Mouse (Mus musculus) stomach, embryonic 15.5 days (tissue): Measurements from ENCODE around the gene Dock8. TPM values are rescaled to one million over a fixed set of nuclear protein-coding genes. Genes with fewer than 3 reads are reported as not detected.
A peak's percentile ranks its signal among the peaks of the same experiment; 100 is the strongest.

Source experiments
- ATAC-seq: fragments of 200-750 bp; cut with Nextera tagmentation; 2 replicates; pipeline ENCODE4 v1.8.0; 2017; ENCODE audit warnings: low read depth, moderate number of reproducible peaks, moderate TSS enrichment; ENCODE audit not compliant: insufficient read depth, low FRiP score
- H3K27ac ChIP-seq: fragments of 300-500 bp; sonication (generic); 2 replicates; pipeline ENCODE4 v1.5.1; 2015; ENCODE audit warnings: mild to moderate bottlenecking, inconsistent platforms
- H3K27me3 ChIP-seq: fragments of 300-500 bp; sonication (generic); replicated peaks from 2 replicates; pipeline ENCODE4 v1.6.1; 2015; ENCODE audit warnings: inconsistent platforms
- H3K36me3 ChIP-seq: fragments of 300-500 bp; sonication (generic); 2 replicates; pipeline ENCODE4 v1.6.1; 2015; ENCODE audit warnings: inconsistent platforms
- H3K4me1 ChIP-seq: fragments of 300-500 bp; sonication (generic); 2 replicates; pipeline ENCODE4 v1.6.1; 2015; ENCODE audit warnings: inconsistent platforms
- H3K4me2 ChIP-seq: fragments of 300-500 bp; sonication (generic); 2 replicates; pipeline ENCODE4 v1.6.1; 2015; ENCODE audit warnings: mild to moderate bottlenecking, inconsistent platforms
- H3K4me3 ChIP-seq: fragments of 300-500 bp; sonication (generic); replicated peaks from 2 replicates; pipeline ENCODE4 v1.5.1; 2015; ENCODE audit warnings: inconsistent platforms
- H3K9ac ChIP-seq: fragments of 300-500 bp; sonication (generic); 2 replicates; pipeline ENCODE4 v1.6.1; 2015; ENCODE audit warnings: inconsistent platforms
- H3K9me3 ChIP-seq: fragments of 300-500 bp; sonication (generic); 2 replicates; pipeline ENCODE4 v1.6.1; 2016; ENCODE audit warnings: inconsistent platforms
- WGBS: fragments of 180-500 bp; shearing (Covaris S2); methylation state at CpG from one replicate; pipeline ENCODE4 v1.1.7; 2015; 5-methylcytosine and 5-hydroxymethylcytosine counted together
- polyA plus RNA-seq: library from polyadenylated mRNA; unstranded; fragments of >200 nt; fragmentation: Nextera tagmentation; extraction: Ambion mirVana; gene quantifications from 2 replicates; pipeline ENCODE4 v1.2.1, GENCODE M21; 2015

The Dock8 gene
- polyA plus RNA-seq, 1 experiment from 2014 or later, result 6.0 TPM

GRCm38 (mm10) chr19:25072521-25072920, 73.2 kb downstream of the Dock8 start:
- Histone ChIP-seq H3K4me1 (no peaks in the 10 kb centered on the region), H3K9me3 (no peaks in the 10 kb centered on the region), H3K4me2 (no peak overlapping the region), H3K36me3 (no peaks in the 10 kb centered on the region), H3K4me3 (no peak overlapping the region), H3K27ac (no peak overlapping the region), H3K9ac (no peak overlapping the region), H3K27me3 (no peaks in the 10 kb centered on the region)
- 84% methylated on average over 9 of the region's 9 CpGs for WGBS
- no peak for ATAC-seq

DNA sequence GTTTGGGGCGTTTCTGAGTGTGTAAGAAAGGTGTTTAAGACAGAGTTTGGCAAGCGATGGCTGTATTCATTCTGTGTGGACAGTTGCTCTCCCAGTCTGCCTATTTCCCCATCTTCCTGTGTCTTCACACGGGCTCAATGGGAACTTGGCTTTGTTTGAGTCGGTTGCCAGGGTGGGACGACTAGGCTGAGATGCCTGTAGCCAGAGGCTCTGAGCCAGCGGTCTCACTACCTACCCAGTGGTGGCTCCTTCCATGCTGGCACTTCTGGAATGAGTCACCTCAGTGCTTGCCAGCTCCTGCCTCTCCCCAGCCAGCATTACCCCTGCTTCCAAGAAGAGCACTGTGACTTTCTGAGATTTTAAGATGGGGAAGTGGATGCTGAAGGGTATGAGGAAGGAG, 75.4 kb downstream of the Dock8 start:
- no peak overlapping the region for H3K4me2 ChIP-seq
- no peaks in the 10 kb centered on the region for H3K27me3 ChIP-seq
- H3K4me1 ChIP-seq, result no peaks in the 10 kb centered on the region
- no peak overlapping the region for H3K9ac ChIP-seq
- no peak for ATAC-seq
- WGBS, result 72% methylated on average over 6 of the region's 6 CpGs
- H3K27ac ChIP-seq, result no peak overlapping the region
- no peak overlapping the region for H3K4me3 ChIP-seq
- no peaks in the 10 kb centered on the region for H3K36me3 ChIP-seq
- no peaks in the 10 kb centered on the region for H3K9me3 ChIP-seq

DNA sequence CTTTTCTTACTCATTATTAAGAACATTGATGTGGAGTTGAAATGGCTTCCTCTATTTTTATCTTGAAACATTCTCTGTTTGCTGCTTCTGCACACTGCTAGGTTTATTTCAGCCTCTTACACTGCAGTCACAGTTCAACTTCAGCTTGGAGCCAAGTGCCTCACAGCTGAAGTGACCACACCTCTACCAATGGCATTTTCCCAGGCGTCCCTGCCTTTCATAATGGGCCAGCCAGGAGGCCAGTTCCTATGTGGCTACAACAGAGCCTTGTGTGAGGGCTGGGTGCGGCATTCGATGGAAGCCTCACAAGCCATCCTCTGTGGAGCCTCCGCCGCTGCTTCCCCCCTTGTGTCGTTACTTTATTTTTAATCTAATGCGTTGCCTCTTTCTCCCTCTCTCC, 78.3 kb downstream of the Dock8 start:
- WGBS, result 64% methylated on average over 7 of the region's 7 CpGs
- Histone ChIP-seq H3K27ac (no peak overlapping the region), H3K9me3 (no peaks in the 10 kb centered on the region), H3K9ac (no peak overlapping the region), H3K4me2 (no peak overlapping the region), H3K27me3 (no peaks in the 10 kb centered on the region), H3K36me3 (no peaks in the 10 kb centered on the region), H3K4me3 (no peak overlapping the region), H3K4me1 (no peaks in the 10 kb centered on the region)
- no peak for ATAC-seq

DNA sequence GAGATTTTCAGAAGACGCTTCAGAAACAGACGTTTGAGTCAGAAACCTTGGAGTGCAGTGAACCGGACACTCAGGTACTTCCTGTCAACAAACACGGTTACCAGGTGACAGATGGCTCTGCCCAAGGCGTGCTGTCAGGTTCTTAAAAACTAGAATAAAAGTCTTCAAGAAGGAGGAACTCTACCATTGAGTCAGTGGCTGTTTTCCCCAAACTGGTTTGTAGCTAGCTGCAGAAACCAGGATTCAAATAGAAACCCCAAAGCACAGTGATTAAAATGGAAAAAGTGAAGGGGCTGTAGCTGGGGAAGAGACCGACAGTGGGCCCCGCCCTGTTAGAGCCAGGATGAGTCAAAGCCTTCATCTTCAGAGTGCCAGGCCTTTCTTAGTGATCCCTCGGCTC, 78.8 kb downstream of the Dock8 start:
- H3K27me3 ChIP-seq, result no peaks in the 10 kb centered on the region
- no peaks in the 10 kb centered on the region for H3K36me3 ChIP-seq
- H3K4me2 ChIP-seq, result no peak overlapping the region
- ATAC-seq, result no peak
- H3K27ac ChIP-seq, result no peak overlapping the region
- no peaks in the 10 kb centered on the region for H3K9me3 ChIP-seq
- no peak overlapping the region for H3K9ac ChIP-seq
- 62% methylated on average over 8 of the region's 8 CpGs for WGBS
- H3K4me1 ChIP-seq, result no peaks in the 10 kb centered on the region
- H3K4me3 ChIP-seq, result no peak overlapping the region

- Histone ChIP-seq H3K9ac (no peak overlapping the region), H3K4me3 (no peak overlapping the region), H3K4me1 (no peaks in the 10 kb centered on the region), H3K27ac (no peak overlapping the region), H3K27me3 (no peaks in the 10 kb centered on the region), H3K4me2 (no peak overlapping the region), H3K9me3 (no peaks in the 10 kb centered on the region), H3K36me3 (no peaks in the 10 kb centered on the region)
- 77% methylated on average over 5 of the region's 5 CpGs for WGBS
- no peak for ATAC-seq
Measured at GRCm38 (mm10) chr19:25080166-25080565, 80.8 kb downstream of the Dock8 start.

DNA sequence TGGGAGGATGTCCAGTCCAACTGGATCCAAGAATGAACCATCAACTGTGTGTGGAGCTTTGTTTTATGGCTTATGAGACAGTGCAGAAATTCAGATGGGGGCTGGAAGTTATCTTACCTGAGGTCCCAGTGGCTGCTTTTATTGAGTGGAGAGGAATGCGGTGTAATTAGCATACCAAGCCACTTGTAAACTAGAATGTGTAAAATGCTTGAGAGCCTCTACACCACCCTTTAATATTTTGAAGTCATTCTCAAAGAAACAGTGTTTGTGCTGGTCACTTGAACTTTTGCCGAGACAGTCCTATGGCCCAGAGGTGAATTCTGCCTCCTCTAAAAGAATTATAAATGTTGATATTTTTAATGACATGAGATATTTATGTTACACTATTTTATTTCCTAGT, 83.5 kb downstream of the Dock8 start:
- H3K4me3 ChIP-seq, result no peak overlapping the region
- H3K9me3 ChIP-seq, result no peaks in the 10 kb centered on the region
- H3K4me1 ChIP-seq, result no peaks in the 10 kb centered on the region
- WGBS, result 80% methylated on average over 2 of the region's 2 CpGs
- no peak for ATAC-seq
- no peak overlapping the region for H3K4me2 ChIP-seq
- no peak overlapping the region for H3K9ac ChIP-seq
- no peaks in the 10 kb centered on the region for H3K36me3 ChIP-seq
- H3K27ac ChIP-seq, result no peak overlapping the region
- H3K27me3 ChIP-seq, result no peaks in the 10 kb centered on the region

- Histone ChIP-seq H3K4me1 (no peaks in the 10 kb centered on the region), H3K27ac (no peak overlapping the region), H3K4me3 (no peak overlapping the region), H3K4me2 (no peak overlapping the region), H3K9ac (no peak overlapping the region), H3K9me3 (no peaks in the 10 kb centered on the region), H3K27me3 (no peaks in the 10 kb centered on the region), H3K36me3 (no peaks in the 10 kb centered on the region)
- 53% methylated on average over 7 of the region's 7 CpGs for WGBS
- no peak for ATAC-seq
Measured at GRCm38 (mm10) chr19:25087181-25087580, 87.8 kb downstream of the Dock8 start.

- ATAC-seq, result no peak
- no peaks in the 10 kb centered on the region for H3K4me1 ChIP-seq
- no peaks in the 10 kb centered on the region for H3K27me3 ChIP-seq
- no peak overlapping the region for H3K9ac ChIP-seq
- 84% methylated on average over 7 of the region's 7 CpGs for WGBS
- H3K36me3 ChIP-seq, result no peaks in the 10 kb centered on the region
- H3K27ac ChIP-seq, result no peak overlapping the region
- H3K4me3 ChIP-seq, result no peak overlapping the region
- no peaks in the 10 kb centered on the region for H3K9me3 ChIP-seq
- H3K4me2 ChIP-seq, result no peak overlapping the region
Measured at GRCm38 (mm10) chr19:25089746-25090145, 90.4 kb downstream of the Dock8 start.

DNA sequence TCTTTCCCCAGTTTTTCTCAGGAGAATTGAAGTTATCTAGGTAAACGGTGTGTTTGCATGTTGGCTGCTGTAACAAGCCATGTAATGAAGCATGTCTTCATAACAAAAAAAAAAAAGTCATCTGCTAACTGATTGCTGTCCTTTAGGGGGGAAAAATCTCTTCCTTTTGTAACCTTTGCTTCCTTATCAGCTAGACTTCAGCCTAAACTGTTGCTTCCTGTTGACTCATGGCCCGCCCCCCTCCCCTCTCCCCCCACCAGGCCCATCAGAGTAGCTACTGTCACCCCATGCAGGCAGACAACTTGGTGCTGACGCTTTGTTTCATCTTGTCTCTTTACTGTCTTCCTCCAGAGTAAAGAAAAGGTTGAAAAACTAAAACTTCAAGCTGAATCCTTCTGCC, 95.8 kb downstream of the Dock8 start:
- H3K9ac ChIP-seq, result no peak overlapping the region
- no peaks in the 10 kb centered on the region for H3K27me3 ChIP-seq
- no peak for ATAC-seq
- 43% methylated on average over 3 of the region's 3 CpGs for WGBS
- H3K4me2 ChIP-seq, result no peak overlapping the region
- no peaks in the 10 kb centered on the region; the same call in 1 of the 2 replicates for H3K4me1 ChIP-seq
- H3K36me3 ChIP-seq, result no peaks in the 10 kb centered on the region
- no peak overlapping the region for H3K4me3 ChIP-seq
- no peaks in the 10 kb centered on the region for H3K9me3 ChIP-seq
- H3K27ac ChIP-seq, result no peak overlapping the region

GRCm38 (mm10) chr19:25096316-25096715, 97.0 kb downstream of the Dock8 start:
- H3K9me3 ChIP-seq, result no peaks in the 10 kb centered on the region
- ATAC-seq, result no peak
- H3K36me3 ChIP-seq, result no peaks in the 10 kb centered on the region
- H3K27ac ChIP-seq, result no peak overlapping the region
- no peak overlapping the region for H3K4me2 ChIP-seq
- WGBS, result 68% methylated on average over 9 of the region's 9 CpGs
- no peak overlapping the region for H3K9ac ChIP-seq
- no peaks in the 10 kb centered on the region for H3K27me3 ChIP-seq
- H3K4me1 ChIP-seq, result no peaks in the 10 kb centered on the region; the same call in 1 of the 2 replicates
- H3K4me3 ChIP-seq, result no peak overlapping the region

DNA sequence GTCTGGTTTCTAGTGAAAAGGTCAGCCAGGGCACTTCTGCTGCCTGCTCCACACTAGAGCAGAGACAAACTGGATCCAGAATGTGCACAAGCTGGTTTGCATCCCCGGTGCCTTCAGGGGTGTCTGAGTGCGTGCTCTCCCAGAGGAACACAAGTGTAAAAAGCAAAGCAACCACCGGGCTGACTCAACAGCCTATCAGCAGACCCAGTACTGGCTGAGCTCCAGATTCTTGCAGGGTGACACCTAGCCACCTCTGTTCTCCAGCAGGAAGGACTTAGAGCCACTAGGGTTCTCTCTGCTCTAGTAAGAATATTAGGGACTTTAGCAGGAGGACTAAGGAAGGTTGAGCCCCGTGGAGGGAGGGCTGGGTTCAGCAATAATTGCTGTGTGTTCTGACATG, 97.7 kb downstream of the Dock8 start:
- no peak overlapping the region for H3K4me2 ChIP-seq
- ATAC-seq, result peak; percentile 63; the same call in 1 of the 2 replicates
- 0 out of 2 replicates have a peak overlapping the region, but pooled peaks have one; percentile 13 for H3K27ac ChIP-seq
- H3K9ac ChIP-seq, result no peak overlapping the region
- H3K9me3 ChIP-seq, result no peaks in the 10 kb centered on the region
- H3K4me1 ChIP-seq, result no peaks in the 10 kb centered on the region; the same call in 1 of the 2 replicates
- no peaks in the 10 kb centered on the region for H3K27me3 ChIP-seq
- no peaks in the 10 kb centered on the region for H3K36me3 ChIP-seq
- no peak overlapping the region for H3K4me3 ChIP-seq
- 38% methylated on average over 4 of the region's 4 CpGs for WGBS

DNA sequence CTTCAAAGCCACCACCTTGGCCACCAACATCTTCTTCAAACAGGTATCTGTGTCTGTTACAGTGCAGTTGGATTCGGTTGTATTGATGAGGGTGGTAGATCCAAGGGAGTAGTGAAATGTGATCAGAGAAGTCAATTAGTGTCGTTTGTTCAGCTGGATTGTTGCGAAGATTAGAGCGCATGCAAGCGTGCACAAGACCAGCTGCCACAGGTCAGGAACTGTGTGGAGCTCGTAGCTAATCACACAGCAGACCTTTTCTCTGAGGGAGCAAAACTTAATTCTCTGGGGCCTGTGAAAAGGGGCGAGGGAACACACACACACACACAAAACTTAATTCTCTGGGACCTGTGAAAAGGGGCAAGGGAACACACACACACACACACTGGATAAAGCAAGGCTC, 98.2 kb downstream of the Dock8 start:
- H3K27me3 ChIP-seq, result no peaks in the 10 kb centered on the region
- ATAC-seq, result 0 out of 2 replicates have a peak, but pooled peaks have one; percentile 35
- 53% methylated on average over 7 of the region's 7 CpGs for WGBS
- H3K27ac ChIP-seq, result no peak overlapping the region
- H3K4me3 ChIP-seq, result no peak overlapping the region
- H3K9ac ChIP-seq, result no peak overlapping the region
- no peaks in the 10 kb centered on the region; the same call in 1 of the 2 replicates for H3K4me1 ChIP-seq
- no peaks in the 10 kb centered on the region for H3K36me3 ChIP-seq
- no peak overlapping the region for H3K4me2 ChIP-seq
- H3K9me3 ChIP-seq, result no peaks in the 10 kb centered on the region

- no peak overlapping the region for H3K9ac ChIP-seq
- H3K4me1 ChIP-seq, result no peaks in the 10 kb centered on the region; the same call in 1 of the 2 replicates
- H3K9me3 ChIP-seq, result no peaks in the 10 kb centered on the region
- no peak for ATAC-seq
- no peak overlapping the region for H3K27ac ChIP-seq
- no peaks in the 10 kb centered on the region for H3K36me3 ChIP-seq
- 58% methylated on average over 3 of the region's 3 CpGs for WGBS
- H3K4me2 ChIP-seq, result no peak overlapping the region
- H3K4me3 ChIP-seq, result no peak overlapping the region
- H3K27me3 ChIP-seq, result no peaks in the 10 kb centered on the region
Measured at GRCm38 (mm10) chr19:25097951-25098350, 98.6 kb downstream of the Dock8 start.
